Mouse (Mus musculus): ENCODE results near the gene Cabp7. TPM values are rescaled to one million over a fixed set of nuclear protein-coding genes. Genes with fewer than 3 reads are reported as not detected.

The Cabp7 gene
- not detected for polyA plus RNA-seq (2017; shearing (Covaris generic))

GRCm38 (mm10) chr11:4746733-4747132 is at the start of gene Cabp7:
Gene Cabp7, minus strand, starts transcription at chr11:4746778.

GRCm38 (mm10) chr11:4704072-4704964 is 42.3 kb downstream of the Cabp7 start, which contains the start of the genes Uqcr10 and Zmat5:
Gene Uqcr10, minus strand, starts transcription at chr11:4704342.
Gene Zmat5, plus strand, starts transcription at chr11:4704678.

Other genes with a start within 250 kb of the Cabp7 start
- gene Mtmr3, start 151.9 kb downstream of the Cabp7 start, polyA plus RNA-seq (2017; shearing (Covaris generic)): 46.7 TPM
- not detected for gene Gm11032, start 126.7 kb downstream of the Cabp7 start, polyA plus RNA-seq (2017; shearing (Covaris generic))
- 54.2 TPM for gene Ascc2, start 109.0 kb downstream of the Cabp7 start, polyA plus RNA-seq (2017; shearing (Covaris generic))
- 374 TPM for gene Uqcr10, start 42.4 kb downstream of the Cabp7 start, polyA plus RNA-seq (2017; shearing (Covaris generic))
- 113 TPM for gene Zmat5, start 42.1 kb downstream of the Cabp7 start, polyA plus RNA-seq (2017; shearing (Covaris generic))
- gene Nf2, start 102.8 kb upstream of the Cabp7 start, polyA plus RNA-seq (2017; shearing (Covaris generic)): 59.9 TPM
- gene Nipsnap1, start 127.2 kb upstream of the Cabp7 start, polyA plus RNA-seq (2017; shearing (Covaris generic)): 50.1 TPM
- gene Thoc5, start 148.5 kb upstream of the Cabp7 start, polyA plus RNA-seq (2017; shearing (Covaris generic)): 58.8 TPM
- 6.6 TPM for gene Nefh, start 201.3 kb upstream of the Cabp7 start, polyA plus RNA-seq (2017; shearing (Covaris generic))
- 125 TPM for gene Ap1b1, start 240.0 kb upstream of the Cabp7 start, polyA plus RNA-seq (2017; shearing (Covaris generic))